Mouse (Mus musculus): ENCODE results near the gene Scai. TPM values are rescaled to one million over a fixed set of nuclear protein-coding genes. Genes with fewer than 3 reads are reported as not detected.

Gene Scai
- polyA plus RNA-seq, 1 experiment from 2014 or later: 14.4 TPM

GRCm38 (mm10) chr2:39150943-39151342 lies 39.6 kb downstream of the Scai start:
- H3K4me1 ChIP-seq (replicated peaks; ENCODE audit: control insufficient read depth, insufficient read depth, low read length): no peaks in the 10 kb centered on the region
- 63% methylated on average over 2 of the region's 2 CpGs for WGBS
- no peak overlapping the region for H3K9ac ChIP-seq (ENCODE audit: low read depth, low read length)
- H3K27ac ChIP-seq (ENCODE audit: low read depth, low read length): no peak overlapping the region
- H3K27me3 ChIP-seq (ENCODE audit: control insufficient read depth, insufficient read depth, low read length): no peaks in the 10 kb centered on the region
- H3K4me3 ChIP-seq (ENCODE audit: low read depth, low read length): no peak overlapping the region
- H3K36me3 ChIP-seq (ENCODE audit: control insufficient read depth, insufficient read depth, low read length): no peaks in the 10 kb centered on the region
- H3K9me3 ChIP-seq (ENCODE audit: control insufficient read depth, low read length): no peaks in the 10 kb centered on the region
- DNase-seq (ENCODE audit: low spot score) (no peak), ATAC-seq (ENCODE audit: low FRiP score) (no peak)
- H3K4me2 ChIP-seq (replicated peaks; ENCODE audit: low read depth, low read length): no peak overlapping the region

- ATAC-seq (ENCODE audit: low FRiP score) (no peak), DNase-seq (ENCODE audit: low spot score) (no peak)
- Histone ChIP-seq H3K27ac (ENCODE audit: low read depth, low read length) (no peak overlapping the region), H3K27me3 (ENCODE audit: control insufficient read depth, insufficient read depth, low read length) (no peaks in the 10 kb centered on the region), H3K4me3 (ENCODE audit: low read depth, low read length) (no peak overlapping the region), H3K9ac (ENCODE audit: low read depth, low read length) (no peak overlapping the region), H3K4me1 (replicated peaks; ENCODE audit: control insufficient read depth, insufficient read depth, low read length) (no peaks in the 10 kb centered on the region), H3K9me3 (ENCODE audit: control insufficient read depth, low read length) (no peaks in the 10 kb centered on the region), H3K36me3 (ENCODE audit: control insufficient read depth, insufficient read depth, low read length) (no peaks in the 10 kb centered on the region), H3K4me2 (replicated peaks; ENCODE audit: low read depth, low read length) (no peak overlapping the region)
- 76% methylated on average over 2 of the region's 2 CpGs for WGBS
Observed at GRCm38 (mm10) chr2:39148075-39148474, 42.5 kb downstream of the Scai start.

- Histone ChIP-seq H3K27ac (ENCODE audit: low read depth, low read length) (no peak overlapping the region), H3K36me3 (ENCODE audit: control insufficient read depth, insufficient read depth, low read length) (no peaks in the 10 kb centered on the region), H3K4me3 (ENCODE audit: low read depth, low read length) (no peak overlapping the region), H3K27me3 (ENCODE audit: control insufficient read depth, insufficient read depth, low read length) (no peaks in the 10 kb centered on the region), H3K9ac (ENCODE audit: low read depth, low read length) (no peak overlapping the region), H3K4me2 (replicated peaks; ENCODE audit: low read depth, low read length) (no peak overlapping the region), H3K4me1 (replicated peaks; ENCODE audit: control insufficient read depth, insufficient read depth, low read length) (no peaks in the 10 kb centered on the region), H3K9me3 (ENCODE audit: control insufficient read depth, low read length) (no peaks in the 10 kb centered on the region)
- 93% methylated on average over 1 of the region's 1 CpGs for WGBS
- ATAC-seq (ENCODE audit: low FRiP score) (no peak), DNase-seq (ENCODE audit: low spot score) (no peak)
Observed at GRCm38 (mm10) chr2:39146469-39146868, 44.1 kb downstream of the Scai start.

GRCm38 (mm10) chr2:39142357-39142948 lies 48.1 kb downstream of the Scai start:
- DNase-seq (ENCODE audit: low spot score) (no peak), ATAC-seq (ENCODE audit: low FRiP score) (no peak)
- Histone ChIP-seq H3K9me3 (ENCODE audit: control insufficient read depth, low read length) (no peaks in the 10 kb centered on the region), H3K9ac (ENCODE audit: low read depth, low read length) (no peak overlapping the region), H3K27me3 (ENCODE audit: control insufficient read depth, insufficient read depth, low read length) (no peaks in the 10 kb centered on the region), H3K27ac (ENCODE audit: low read depth, low read length) (no peak overlapping the region), H3K4me2 (replicated peaks; ENCODE audit: low read depth, low read length) (no peak overlapping the region), H3K4me1 (replicated peaks; ENCODE audit: control insufficient read depth, insufficient read depth, low read length) (no peaks in the 10 kb centered on the region), H3K36me3 (ENCODE audit: control insufficient read depth, insufficient read depth, low read length) (no peaks in the 10 kb centered on the region), H3K4me3 (ENCODE audit: low read depth, low read length) (no peak overlapping the region)
- WGBS: 82% methylated on average over 3 of the region's 3 CpGs

GRCm38 (mm10) chr2:39140586-39141455 lies 49.7 kb downstream of the Scai start:
- no peak overlapping the region for H3K4me3 ChIP-seq (ENCODE audit: low read depth, low read length)
- no peak for ATAC-seq (ENCODE audit: low FRiP score)

GRCm38 (mm10) chr2:39129526-39130326 lies 60.8 kb downstream of the Scai start:
- Histone ChIP-seq H3K9ac (ENCODE audit: low read depth, low read length) (no peak overlapping the region), H3K36me3 (ENCODE audit: control insufficient read depth, insufficient read depth, low read length) (no peaks in the 10 kb centered on the region), H3K4me1 (replicated peaks; ENCODE audit: control insufficient read depth, insufficient read depth, low read length) (no peaks in the 10 kb centered on the region), H3K4me3 (ENCODE audit: low read depth, low read length) (no peak overlapping the region), H3K4me2 (replicated peaks; ENCODE audit: low read depth, low read length) (no peak overlapping the region), H3K9me3 (ENCODE audit: control insufficient read depth, low read length) (no peaks in the 10 kb centered on the region), H3K27ac (ENCODE audit: low read depth, low read length) (no peak overlapping the region), H3K27me3 (ENCODE audit: control insufficient read depth, insufficient read depth, low read length) (no peaks in the 10 kb centered on the region)
- 89% methylated on average over 3 of the region's 3 CpGs for WGBS
- no peak for DNase-seq (ENCODE audit: low spot score)
- ATAC-seq (ENCODE audit: low FRiP score): no peak

More at GRCm38 (mm10) chr2:39140586-39141455, 49.7 kb downstream of the Scai start:
- Histone ChIP-seq H3K9me3 (ENCODE audit: control insufficient read depth, low read length) (no peaks in the 10 kb centered on the region), H3K9ac (ENCODE audit: low read depth, low read length) (no peak overlapping the region), H3K4me1 (replicated peaks; ENCODE audit: control insufficient read depth, insufficient read depth, low read length) (no peaks in the 10 kb centered on the region), H3K27ac (ENCODE audit: low read depth, low read length) (no peak overlapping the region), H3K36me3 (ENCODE audit: control insufficient read depth, insufficient read depth, low read length) (no peaks in the 10 kb centered on the region), H3K27me3 (ENCODE audit: control insufficient read depth, insufficient read depth, low read length) (no peaks in the 10 kb centered on the region), H3K4me2 (replicated peaks; ENCODE audit: low read depth, low read length) (no peak overlapping the region)
- no peak for DNase-seq (ENCODE audit: low spot score)
- WGBS: 93% methylated on average over 7 of the region's 7 CpGs

- no peaks in the 10 kb centered on the region for H3K27me3 ChIP-seq (ENCODE audit: control insufficient read depth, insufficient read depth, low read length)
- ATAC-seq (ENCODE audit: low FRiP score): no peak
- H3K4me1 ChIP-seq (replicated peaks; ENCODE audit: control insufficient read depth, insufficient read depth, low read length): no peaks in the 10 kb centered on the region
- H3K9me3 ChIP-seq (ENCODE audit: control insufficient read depth, low read length): no peaks in the 10 kb centered on the region
- no peak overlapping the region for H3K27ac ChIP-seq (ENCODE audit: low read depth, low read length)
- 85% methylated on average over 5 of the region's 5 CpGs for WGBS
- H3K4me3 ChIP-seq (ENCODE audit: low read depth, low read length): no peak overlapping the region
- no peak for DNase-seq (ENCODE audit: low spot score)
- H3K4me2 ChIP-seq (replicated peaks; ENCODE audit: low read depth, low read length): no peak overlapping the region
- no peaks in the 10 kb centered on the region for H3K36me3 ChIP-seq (ENCODE audit: control insufficient read depth, insufficient read depth, low read length)
- no peak overlapping the region for H3K9ac ChIP-seq (ENCODE audit: low read depth, low read length)
Observed at GRCm38 (mm10) chr2:39124167-39124566, 66.4 kb downstream of the Scai start.

GRCm38 (mm10) chr2:39121137-39121536 lies 69.4 kb downstream of the Scai start:
- H3K4me2 ChIP-seq (replicated peaks; ENCODE audit: low read depth, low read length): no peak overlapping the region
- H3K9me3 ChIP-seq (ENCODE audit: control insufficient read depth, low read length): no peaks in the 10 kb centered on the region
- 91% methylated on average over 5 of the region's 5 CpGs for WGBS
- H3K9ac ChIP-seq (ENCODE audit: low read depth, low read length): no peak overlapping the region
- H3K27ac ChIP-seq (ENCODE audit: low read depth, low read length): no peak overlapping the region
- H3K36me3 ChIP-seq (ENCODE audit: control insufficient read depth, insufficient read depth, low read length): 0 out of 2 replicates have a peak, but pooled peaks cover 5% of the 10 kb centered on the region
- H3K4me1 ChIP-seq (replicated peaks; ENCODE audit: control insufficient read depth, insufficient read depth, low read length): no peaks in the 10 kb centered on the region
- ATAC-seq (ENCODE audit: low FRiP score) (no peak), DNase-seq (ENCODE audit: low spot score) (no peak)
- no peaks in the 10 kb centered on the region for H3K27me3 ChIP-seq (ENCODE audit: control insufficient read depth, insufficient read depth, low read length)
- H3K4me3 ChIP-seq (ENCODE audit: low read depth, low read length): no peak overlapping the region
